Mouse (Mus musculus): ENCODE data around the gene Fam118a.

The Fam118a gene

DNA sequence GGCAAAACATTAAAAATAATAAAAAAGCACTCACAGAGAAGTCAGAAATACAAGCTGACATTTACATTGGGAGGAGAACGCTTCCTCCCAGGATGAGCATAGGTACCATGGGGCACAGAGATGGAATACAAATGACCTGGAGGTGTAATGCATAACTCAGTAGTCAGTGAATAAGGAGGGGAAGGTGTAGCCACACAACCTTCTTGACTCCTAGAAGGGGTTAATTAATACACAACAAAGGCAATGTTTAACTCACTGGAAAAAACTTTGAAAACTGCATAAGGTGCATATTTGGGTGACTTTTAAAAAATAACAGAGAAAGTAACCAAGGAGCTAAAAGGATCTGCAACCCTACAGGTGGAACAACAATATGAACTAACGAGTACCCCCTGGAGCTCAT lies 43.9 kb downstream of the Fam118a start:
- no peak for DNase-seq (ENCODE audit: low spot score)

DNA sequence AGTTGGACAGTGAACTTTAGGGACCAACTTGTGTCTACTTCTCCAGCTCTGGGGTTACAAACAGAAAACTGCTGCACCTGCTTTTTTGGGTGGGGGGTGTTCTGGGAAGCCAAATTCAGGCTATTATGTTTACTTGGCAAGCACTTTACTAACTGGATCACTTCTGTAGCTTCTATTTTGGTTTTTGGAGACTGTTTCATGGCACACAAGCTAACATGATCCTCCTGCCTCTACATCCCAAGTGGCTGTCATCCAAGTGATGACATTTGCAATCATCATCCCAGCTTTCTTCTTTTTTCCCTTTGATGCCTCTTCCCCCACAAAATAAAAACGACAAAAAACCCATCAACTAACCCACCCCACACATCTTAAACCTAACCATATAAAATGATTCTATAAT lies 56.9 kb downstream of the Fam118a start:
- no peak for DNase-seq (ENCODE audit: low spot score)
